Mouse (Mus musculus): Measurements from ENCODE around the gene Grb10. TPM values are rescaled to one million over a fixed set of nuclear protein-coding genes. Genes with fewer than 3 reads are reported as not detected.

The Grb10 gene
- polyA plus RNA-seq, 1 experiment, result 0.01 TPM

GRCm38 (mm10) chr11:11897645-11898357, 140.7 kb downstream of the Grb10 start, which contains the start of gene Ddc:
Gene Ddc (minus strand): TSS chr11:11898144.
- TF ChIP-seq USF1 (IDR thresholded peaks at IDR 0.05; ENCODE audit: low read depth) (no peak), MYOG (IDR thresholded peaks at IDR 0.05; ENCODE audit: control insufficient read depth, extremely low read depth, insufficient read length) (no peak), MYOD1 (IDR thresholded peaks at IDR 0.05; ENCODE audit: control insufficient read depth, insufficient read length, low read depth) (no peak), CEBPB (IDR thresholded peaks at IDR 0.05; ENCODE audit: low read depth) (no peak), MAX (IDR thresholded peaks at IDR 0.05) (no peak), CTCF (IDR thresholded peaks at IDR 0.05; ENCODE audit: control insufficient read depth, insufficient read depth, insufficient read length) (no peak), FOSL1 (IDR thresholded peaks at IDR 0.05; ENCODE audit: insufficient read depth, low read length, poor library complexity, severe bottlenecking) (no peak)
- Histone ChIP-seq H3K79me2 (ENCODE audit: control insufficient read depth, insufficient read depth) (no peaks in the 10 kb centered on the region), H3K79me3 (ENCODE audit: low read depth) (no peaks in the 10 kb centered on the region), H3K36me3 (ENCODE audit: control insufficient read depth, insufficient read depth) (no peaks in the 10 kb centered on the region), H3K4me3 (ENCODE audit: insufficient read depth, poor library complexity, severe bottlenecking) (no peak within 1 kb of the TSS), H3K27me3 (ENCODE audit: control insufficient read depth, insufficient read depth, insufficient read length) (no peaks in the 10 kb centered on the region), H3ac (ENCODE audit: control insufficient read depth, insufficient read length, low read depth) (no peak within 1 kb of the TSS)

GRCm38 (mm10) chr11:11895479-11895878, 143.0 kb downstream of the Grb10 start:
- no peaks in the 10 kb centered on the region for H3K27me3 ChIP-seq (ENCODE audit: control insufficient read depth, insufficient read depth, insufficient read length)
- no peak overlapping the region for H3K4me3 ChIP-seq (ENCODE audit: insufficient read depth, poor library complexity, severe bottlenecking)
- H3K79me2 ChIP-seq (ENCODE audit: control insufficient read depth, insufficient read depth), result no peaks in the 10 kb centered on the region
- H3K79me3 ChIP-seq (ENCODE audit: low read depth), result no peaks in the 10 kb centered on the region
- H3ac ChIP-seq (ENCODE audit: control insufficient read depth, insufficient read length, low read depth), result no peak overlapping the region
- H3K36me3 ChIP-seq (ENCODE audit: control insufficient read depth, insufficient read depth), result no peaks in the 10 kb centered on the region
- TF ChIP-seq MYOD1 (IDR thresholded peaks at IDR 0.05; ENCODE audit: control insufficient read depth, insufficient read length, low read depth) (no peak), MAX (IDR thresholded peaks at IDR 0.05) (no peak), CTCF (IDR thresholded peaks at IDR 0.05; ENCODE audit: control insufficient read depth, insufficient read depth, insufficient read length) (no peak), CEBPB (IDR thresholded peaks at IDR 0.05; ENCODE audit: low read depth) (no peak), MYOG (IDR thresholded peaks at IDR 0.05; ENCODE audit: control insufficient read depth, extremely low read depth, insufficient read length) (no peak), USF1 (IDR thresholded peaks at IDR 0.05; ENCODE audit: low read depth) (no peak), FOSL1 (IDR thresholded peaks at IDR 0.05; ENCODE audit: insufficient read depth, low read length, poor library complexity, severe bottlenecking) (no peak)

GRCm38 (mm10) chr11:11893769-11894168, 144.7 kb downstream of the Grb10 start:
- Histone ChIP-seq H3K36me3 (ENCODE audit: control insufficient read depth, insufficient read depth) (no peaks in the 10 kb centered on the region), H3K79me2 (ENCODE audit: control insufficient read depth, insufficient read depth) (no peaks in the 10 kb centered on the region), H3K4me3 (ENCODE audit: insufficient read depth, poor library complexity, severe bottlenecking) (no peak overlapping the region), H3K79me3 (ENCODE audit: low read depth) (no peaks in the 10 kb centered on the region), H3ac (ENCODE audit: control insufficient read depth, insufficient read length, low read depth) (no peak overlapping the region), H3K27me3 (ENCODE audit: control insufficient read depth, insufficient read depth, insufficient read length) (no peaks in the 10 kb centered on the region)
- TF ChIP-seq MYOD1 (IDR thresholded peaks at IDR 0.05; ENCODE audit: control insufficient read depth, insufficient read length, low read depth) (no peak), USF1 (IDR thresholded peaks at IDR 0.05; ENCODE audit: low read depth) (no peak), FOSL1 (IDR thresholded peaks at IDR 0.05; ENCODE audit: insufficient read depth, low read length, poor library complexity, severe bottlenecking) (no peak), CEBPB (IDR thresholded peaks at IDR 0.05; ENCODE audit: low read depth) (no peak), MAX (IDR thresholded peaks at IDR 0.05) (no peak), CTCF (IDR thresholded peaks at IDR 0.05; ENCODE audit: control insufficient read depth, insufficient read depth, insufficient read length) (no peak), MYOG (IDR thresholded peaks at IDR 0.05; ENCODE audit: control insufficient read depth, extremely low read depth, insufficient read length) (no peak)

- TF ChIP-seq CEBPB (IDR thresholded peaks at IDR 0.05; ENCODE audit: low read depth) (no peak), MYOD1 (IDR thresholded peaks at IDR 0.05; ENCODE audit: control insufficient read depth, insufficient read length, low read depth) (no peak), FOSL1 (IDR thresholded peaks at IDR 0.05; ENCODE audit: insufficient read depth, low read length, poor library complexity, severe bottlenecking) (no peak), USF1 (IDR thresholded peaks at IDR 0.05; ENCODE audit: low read depth) (no peak), CTCF (IDR thresholded peaks at IDR 0.05; ENCODE audit: control insufficient read depth, insufficient read depth, insufficient read length) (no peak), MAX (IDR thresholded peaks at IDR 0.05) (no peak), MYOG (IDR thresholded peaks at IDR 0.05; ENCODE audit: control insufficient read depth, extremely low read depth, insufficient read length) (no peak)
- no peaks in the 10 kb centered on the region for H3K79me2 ChIP-seq (ENCODE audit: control insufficient read depth, insufficient read depth)
- no peak overlapping the region for H3ac ChIP-seq (ENCODE audit: control insufficient read depth, insufficient read length, low read depth)
- no peaks in the 10 kb centered on the region for H3K36me3 ChIP-seq (ENCODE audit: control insufficient read depth, insufficient read depth)
- no peaks in the 10 kb centered on the region for H3K79me3 ChIP-seq (ENCODE audit: low read depth)
- H3K27me3 ChIP-seq (ENCODE audit: control insufficient read depth, insufficient read depth, insufficient read length), result no peaks in the 10 kb centered on the region
- no peak overlapping the region for H3K4me3 ChIP-seq (ENCODE audit: insufficient read depth, poor library complexity, severe bottlenecking)
These were observed 145.4 kb downstream of the Grb10 start for GRCm38 (mm10) chr11:11892993-11893602.

GRCm38 (mm10) chr11:11891832-11892231, 146.7 kb downstream of the Grb10 start:
- H3K27me3 ChIP-seq (ENCODE audit: control insufficient read depth, insufficient read depth, insufficient read length), result no peaks in the 10 kb centered on the region
- TF ChIP-seq USF1 (IDR thresholded peaks at IDR 0.05; ENCODE audit: low read depth), result no peak
- no peak for TF ChIP-seq MYOG (IDR thresholded peaks at IDR 0.05; ENCODE audit: control insufficient read depth, extremely low read depth, insufficient read length)
- no peak for TF ChIP-seq FOSL1 (IDR thresholded peaks at IDR 0.05; ENCODE audit: insufficient read depth, low read length, poor library complexity, severe bottlenecking)
- no peak for TF ChIP-seq CEBPB (IDR thresholded peaks at IDR 0.05; ENCODE audit: low read depth)
- no peak for TF ChIP-seq MAX (IDR thresholded peaks at IDR 0.05)
- no peak for TF ChIP-seq MYOD1 (IDR thresholded peaks at IDR 0.05; ENCODE audit: control insufficient read depth, insufficient read length, low read depth)

More at GRCm38 (mm10) chr11:11891832-11892231, 146.7 kb downstream of the Grb10 start:
- H3K79me3 ChIP-seq (ENCODE audit: low read depth), result no peaks in the 10 kb centered on the region
- no peak overlapping the region for H3ac ChIP-seq (ENCODE audit: control insufficient read depth, insufficient read length, low read depth)
- H3K79me2 ChIP-seq (ENCODE audit: control insufficient read depth, insufficient read depth), result no peaks in the 10 kb centered on the region
- no peak overlapping the region for H3K4me3 ChIP-seq (ENCODE audit: insufficient read depth, poor library complexity, severe bottlenecking)
- no peaks in the 10 kb centered on the region for H3K36me3 ChIP-seq (ENCODE audit: control insufficient read depth, insufficient read depth)

Measured in C2C12 (cell line).